Mouse (Mus musculus): ENCODE measurements around the gene Ankib1. TPM values are rescaled to one million over a fixed set of nuclear protein-coding genes. Genes with fewer than 3 reads are reported as not detected.
A peak's percentile ranks its signal among the peaks of the same experiment; 100 is the strongest.
"Not testable (repeated sequence)": the region's sequence is repeated elsewhere in the genome, so short reads cannot be mapped to it uniquely, and the experiment has no call there.

Gene Ankib1
- polyA plus RNA-seq, 1 experiment from 2014 or later, result 13.2 TPM

DNA sequence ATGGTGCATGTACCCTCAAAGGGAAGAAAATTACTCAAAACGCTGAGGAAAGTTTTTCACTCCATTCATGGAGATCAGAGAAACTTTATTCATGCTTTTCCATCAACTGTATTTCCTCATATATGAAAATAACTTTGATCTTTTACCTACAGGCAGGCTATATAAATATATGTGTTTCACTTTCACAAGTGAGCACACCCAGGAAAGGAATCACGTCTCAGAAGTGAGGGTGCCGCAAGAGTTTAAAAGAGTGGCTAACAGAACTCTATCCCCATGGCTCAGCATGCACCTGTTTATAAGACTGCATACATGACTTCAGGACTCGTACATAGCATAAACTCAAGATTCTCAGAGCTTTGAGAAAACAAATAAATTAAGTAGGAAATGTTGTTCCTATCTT is 1.8 kb downstream of the Ankib1 start:
- H3K36me3 ChIP-seq (ENCODE audit: insufficient read depth), result no peaks in the 10 kb centered on the region
- no peak overlapping the region for H3K27ac ChIP-seq (ENCODE audit: low read depth)
- no peaks in the 10 kb centered on the region for H3K27me3 ChIP-seq (ENCODE audit: insufficient read depth, low read length)
- TF ChIP-seq CTCF (IDR thresholded peaks at IDR 0.05; ENCODE audit: low read depth), result no peak
- ATAC-seq (ENCODE audit: insufficient read depth) (no peak), DNase-seq (no peak)
- 70% methylated on average over 4 of the region's 4 CpGs for WGBS
- H3K4me3 ChIP-seq (ENCODE audit: low read depth, low read length), result no peak overlapping the region
- H3K9ac ChIP-seq, result no peak overlapping the region
- H3K4me2 ChIP-seq, result peak overlapping the region; percentile 32; the same call in 1 of the 2 replicates
- no peaks in the 10 kb centered on the region for H3K9me3 ChIP-seq (ENCODE audit: low read depth, low read length)
- peaks cover 3% of the 10 kb centered on the region; the same call in 1 of the 2 replicates for H3K4me1 ChIP-seq (ENCODE audit: insufficient read depth)

DNA sequence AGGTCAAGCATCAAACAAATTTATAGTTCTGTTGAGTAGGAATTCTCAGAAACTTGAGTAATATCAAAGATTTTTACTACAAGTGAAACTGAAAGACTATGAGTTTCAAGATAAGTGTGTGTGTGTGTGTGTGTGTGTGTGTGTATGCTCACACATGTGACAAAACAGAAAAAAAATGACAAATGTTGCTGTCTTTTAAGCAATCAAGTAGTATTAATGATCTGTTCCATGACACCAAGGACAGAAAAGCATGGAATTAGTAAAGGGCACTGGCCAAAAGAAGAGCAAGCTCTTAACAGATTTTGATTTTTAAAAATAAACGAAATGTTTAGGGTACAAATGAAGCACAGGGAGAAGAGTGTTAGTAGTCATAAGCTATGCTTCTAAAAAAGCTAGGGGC is 2.7 kb downstream of the Ankib1 start:
- no peak overlapping the region for H3K4me2 ChIP-seq
- no peaks in the 10 kb centered on the region for H3K27me3 ChIP-seq (ENCODE audit: insufficient read depth, low read length)
- DNase-seq (no peak), ATAC-seq (ENCODE audit: insufficient read depth) (no peak)
- 81% methylated on average over 1 of the region's 1 CpGs for WGBS
- H3K36me3 ChIP-seq (ENCODE audit: insufficient read depth), result no peaks in the 10 kb centered on the region
- H3K9me3 ChIP-seq (ENCODE audit: low read depth, low read length), result no peaks in the 10 kb centered on the region
- TF ChIP-seq CTCF (IDR thresholded peaks at IDR 0.05; ENCODE audit: low read depth), result no peak
- H3K4me1 ChIP-seq (ENCODE audit: insufficient read depth), result peaks cover 3% of the 10 kb centered on the region; the same call in 1 of the 2 replicates
- no peak overlapping the region for H3K9ac ChIP-seq
- no peak overlapping the region for H3K27ac ChIP-seq (ENCODE audit: low read depth)
- H3K4me3 ChIP-seq (ENCODE audit: low read depth, low read length), result no peak overlapping the region

DNA sequence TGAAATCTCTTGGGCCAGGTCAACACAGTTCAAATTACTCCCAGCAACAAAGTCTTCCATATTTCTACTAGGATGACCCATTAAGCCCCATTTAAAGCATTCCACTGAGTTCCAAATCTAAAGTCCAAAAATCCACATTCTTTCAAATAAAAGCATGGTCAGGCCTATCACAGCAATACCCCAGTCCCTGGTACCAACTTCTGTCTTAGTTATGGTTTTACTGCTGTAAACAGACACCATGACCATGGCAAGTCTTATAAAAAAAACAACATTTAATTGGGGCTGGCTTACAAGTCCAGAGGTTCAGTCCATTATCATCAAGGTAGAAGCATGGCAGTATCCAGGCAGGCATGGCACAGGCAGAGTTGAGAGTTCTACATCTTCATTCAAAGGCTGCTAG is 4.1 kb downstream of the Ankib1 start:
- not testable (repeated sequence) for H3K9ac ChIP-seq; H3K36me3 ChIP-seq (ENCODE audit: insufficient read depth); H3K4me1 ChIP-seq (ENCODE audit: insufficient read depth); DNase-seq; ATAC-seq (ENCODE audit: insufficient read depth); H3K4me2 ChIP-seq; H3K9me3 ChIP-seq (ENCODE audit: low read depth, low read length); H3K4me3 ChIP-seq (ENCODE audit: low read depth, low read length); H3K27me3 ChIP-seq (ENCODE audit: insufficient read depth, low read length); H3K27ac ChIP-seq (ENCODE audit: low read depth)

DNA sequence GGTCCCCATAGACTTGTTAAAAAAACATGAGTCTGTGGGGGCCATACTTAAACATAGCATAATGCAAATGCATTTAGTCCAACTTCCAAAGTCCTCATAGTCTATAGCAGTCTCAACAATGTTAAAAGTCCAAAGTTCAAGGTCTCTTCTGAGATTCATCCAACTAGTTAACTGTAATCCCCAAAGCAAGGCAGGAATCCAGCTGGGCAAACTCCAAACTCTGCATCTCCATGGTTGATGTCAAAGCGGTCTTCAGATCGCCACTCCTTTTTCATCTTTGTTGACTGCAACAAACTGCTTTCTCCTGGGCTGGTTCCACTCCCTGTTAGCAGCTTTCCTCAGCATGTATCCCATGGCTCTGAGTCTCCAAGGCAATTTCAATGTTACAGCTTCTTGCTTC is 5.6 kb downstream of the Ankib1 start:
- not testable (repeated sequence) for DNase-seq; H3K4me2 ChIP-seq; H3K27ac ChIP-seq (ENCODE audit: low read depth); ATAC-seq (ENCODE audit: insufficient read depth); H3K9me3 ChIP-seq (ENCODE audit: low read depth, low read length); H3K4me3 ChIP-seq (ENCODE audit: low read depth, low read length); H3K9ac ChIP-seq; H3K36me3 ChIP-seq (ENCODE audit: insufficient read depth); H3K27me3 ChIP-seq (ENCODE audit: insufficient read depth, low read length); H3K4me1 ChIP-seq (ENCODE audit: insufficient read depth)
- 95% methylated on average over 2 of the region's 2 CpGs for WGBS

DNA sequence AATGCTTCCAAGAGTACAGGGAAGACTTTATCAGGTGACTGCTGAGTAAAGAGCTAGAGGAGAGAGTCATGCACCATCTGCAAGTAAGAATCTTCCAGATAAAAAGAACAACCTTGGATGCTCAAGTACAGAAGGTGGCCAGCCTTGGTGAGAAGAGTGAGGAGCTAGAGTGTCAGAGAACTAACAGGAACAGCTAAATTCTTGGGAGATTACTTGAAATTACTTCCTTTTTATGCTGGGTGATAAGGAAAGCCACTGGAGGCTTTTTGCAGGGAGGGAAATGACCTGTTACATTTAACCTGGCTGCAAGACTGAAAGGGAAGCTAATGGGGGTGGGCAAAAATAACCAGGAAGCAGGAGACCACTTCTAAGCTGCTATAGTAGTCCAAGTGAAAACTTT is 11.7 kb downstream of the Ankib1 start:
- H3K9me3 ChIP-seq (ENCODE audit: low read depth, low read length), result no peaks in the 10 kb centered on the region
- no peak for TF ChIP-seq CTCF (IDR thresholded peaks at IDR 0.05; ENCODE audit: low read depth)
- ATAC-seq (ENCODE audit: insufficient read depth), result no peak
- H3K4me1 ChIP-seq (ENCODE audit: insufficient read depth), result no peaks in the 10 kb centered on the region
- H3K9ac ChIP-seq, result no peak overlapping the region
- no peaks in the 10 kb centered on the region for H3K36me3 ChIP-seq (ENCODE audit: insufficient read depth)
- no peak for DNase-seq
- no peak overlapping the region for H3K4me2 ChIP-seq
- no peaks in the 10 kb centered on the region for H3K27me3 ChIP-seq (ENCODE audit: insufficient read depth, low read length)
- H3K4me3 ChIP-seq (ENCODE audit: low read depth, low read length), result no peak overlapping the region
- H3K27ac ChIP-seq (ENCODE audit: low read depth), result no peak overlapping the region

- Histone ChIP-seq H3K4me3 (ENCODE audit: low read depth, low read length) (no peak overlapping the region), H3K27me3 (ENCODE audit: insufficient read depth, low read length) (no peaks in the 10 kb centered on the region), H3K36me3 (ENCODE audit: insufficient read depth) (no peaks in the 10 kb centered on the region), H3K4me1 (ENCODE audit: insufficient read depth) (no peaks in the 10 kb centered on the region), H3K4me2 (no peak overlapping the region), H3K27ac (ENCODE audit: low read depth) (no peak overlapping the region), H3K9ac (no peak overlapping the region), H3K9me3 (ENCODE audit: low read depth, low read length) (no peaks in the 10 kb centered on the region)
- 78% methylated on average over 4 of the region's 4 CpGs for WGBS
- no peak for TF ChIP-seq CTCF (IDR thresholded peaks at IDR 0.05; ENCODE audit: low read depth)
- ATAC-seq (ENCODE audit: insufficient read depth) (no peak), DNase-seq (no peak)
Observed at GRCm38 (mm10) chr5:3787548-3787947, 15.2 kb downstream of the Ankib1 start.

DNA sequence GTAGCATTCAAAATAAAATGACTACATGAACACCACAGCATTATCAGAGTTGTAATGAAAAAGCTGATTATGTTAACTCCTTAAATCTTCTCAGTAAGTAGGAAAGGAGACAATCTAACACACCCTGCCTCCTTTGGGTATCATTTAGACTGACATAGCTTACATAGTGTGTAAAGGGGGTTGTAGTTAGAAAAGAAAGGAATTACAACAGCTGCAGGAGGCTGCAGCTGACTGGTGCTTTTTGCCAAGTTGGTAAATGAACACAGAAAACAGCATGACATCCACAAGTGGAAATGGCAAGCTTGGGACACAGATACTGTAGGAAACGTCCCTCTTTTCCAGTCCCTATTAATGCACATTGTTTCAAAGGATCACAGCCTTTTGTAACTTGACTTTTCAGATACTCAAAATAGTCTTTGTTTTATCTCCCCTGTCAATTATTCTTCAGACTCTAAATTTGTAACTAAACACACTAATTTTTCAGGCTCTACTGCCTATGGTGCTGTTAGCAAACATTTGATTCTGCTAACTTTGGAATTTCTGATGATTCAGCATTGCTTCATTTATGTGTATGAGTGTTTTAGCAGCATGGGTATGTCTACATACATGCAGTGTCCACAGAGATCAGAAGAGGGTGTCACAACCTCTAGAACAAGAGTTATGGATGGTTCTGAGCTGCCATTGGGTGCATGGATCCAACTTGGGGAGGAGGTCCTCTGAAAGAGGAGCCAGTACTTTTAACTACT is 17.8 kb downstream of the Ankib1 start:
- H3K4me2 ChIP-seq, result no peak overlapping the region
- no peaks in the 10 kb centered on the region for H3K4me1 ChIP-seq (ENCODE audit: insufficient read depth)
- H3K4me3 ChIP-seq (ENCODE audit: low read depth, low read length), result no peak overlapping the region
- no peak for DNase-seq
- H3K36me3 ChIP-seq (ENCODE audit: insufficient read depth), result no peaks in the 10 kb centered on the region
- H3K9me3 ChIP-seq (ENCODE audit: low read depth, low read length), result no peaks in the 10 kb centered on the region
- H3K27me3 ChIP-seq (ENCODE audit: insufficient read depth, low read length), result no peaks in the 10 kb centered on the region
- H3K27ac ChIP-seq (ENCODE audit: low read depth), result no peak overlapping the region
- no peak overlapping the region for H3K9ac ChIP-seq
- TF ChIP-seq CTCF (IDR thresholded peaks at IDR 0.05; ENCODE audit: low read depth), result no peak
- ATAC-seq (ENCODE audit: insufficient read depth), result no peak
- 67% methylated on average over 1 of the region's 1 CpGs for WGBS
